Mouse (Mus musculus) hindbrain, embryonic 10.5 days (tissue): ENCODE results near the gene C1rb. TPM values are rescaled to one million over a fixed set of nuclear protein-coding genes. Genes with fewer than 3 reads are reported as not detected.
"Not testable (repeated sequence)": the region's sequence is repeated elsewhere in the genome, so short reads cannot be mapped to it uniquely, and the experiment has no call there.

ENCODE experiments used
- DNase-seq: peaks from one replicate; pipeline ENCODE4 v3.0.0-alpha.2; 2017; ENCODE audit warnings: low spot score
- H3K27ac ChIP-seq: fragments of 300-500 bp; sonication (generic); 2 replicates; pipeline ENCODE4 v1.5.1; 2016; ENCODE audit warnings: mild to moderate bottlenecking, moderate library complexity
- H3K27me3 ChIP-seq: fragments of 300-500 bp; sonication (generic); 2 replicates; pipeline ENCODE4 v1.6.1; 2016; ENCODE audit warnings: mild to moderate bottlenecking; ENCODE audit not compliant: poor library complexity, insufficient read depth, severe bottlenecking
- H3K36me3 ChIP-seq: fragments of 300-500 bp; sonication (generic); 2 replicates; pipeline ENCODE4 v1.6.1; 2016; ENCODE audit warnings: mild to moderate bottlenecking, moderate library complexity
- H3K4me1 ChIP-seq: fragments of 300-500 bp; sonication (generic); replicated peaks from 2 replicates; pipeline ENCODE4 v1.6.1; 2016; ENCODE audit warnings: mild to moderate bottlenecking
- H3K4me3 ChIP-seq: fragments of 300-500 bp; sonication (generic); 2 replicates; pipeline ENCODE4 v1.5.1; 2016; ENCODE audit warnings: mild to moderate bottlenecking, moderate library complexity
- H3K9me3 ChIP-seq: fragments of 300-500 bp; sonication (generic); 2 replicates; pipeline ENCODE4 v1.6.1; 2016; ENCODE audit warnings: mild to moderate bottlenecking, moderate library complexity
- WGBS: fragments of 180-500 bp; shearing (Covaris S2); methylation state at CpG from one replicate; pipeline ENCODE4 v1.1.7; 2016; 5-methylcytosine and 5-hydroxymethylcytosine counted together
- polyA plus RNA-seq: library from polyadenylated mRNA; unstranded; fragments of >200 nt; fragmentation: Nextera tagmentation; extraction: Ambion mirVana; gene quantifications from 2 replicates; pipeline ENCODE4 v1.2.1, GENCODE M21; 2016

The C1rb gene
- not detected in 2 replicates for polyA plus RNA-seq

- H3K9me3 ChIP-seq: no peaks in the 10 kb centered on the region
- H3K4me3 ChIP-seq: no peak within 1 kb of the TSS
- DNase-seq: peak; percentile 56
- no peaks in the 10 kb centered on the region for H3K36me3 ChIP-seq
- no peak within 1 kb of the TSS for H3K27ac ChIP-seq
- no peaks in the 10 kb centered on the region for H3K27me3 ChIP-seq
- no peaks in the 10 kb centered on the region for H3K4me1 ChIP-seq
- WGBS: 3% methylated on average over 8 of the region's 8 CpGs
These were observed at the start of gene C1rb for GRCm38 (mm10) chr6:124570026-124570425. Gene C1rb, plus strand, starts transcription at chr6:124570294.

GRCm38 (mm10) chr6:124522082-124522481 lies 48.0 kb upstream of the C1rb start:
- WGBS: 74% methylated on average over 7 of the region's 7 CpGs
- H3K27me3 ChIP-seq, DNase-seq, H3K4me1 ChIP-seq, H3K27ac ChIP-seq, H3K9me3 ChIP-seq, H3K4me3 ChIP-seq, H3K36me3 ChIP-seq: not testable (repeated sequence)

GRCm38 (mm10) chr6:124527881-124528280 lies 42.2 kb upstream of the C1rb start:
- WGBS: 85% methylated on average over 3 of the region's 3 CpGs
- H3K4me1 ChIP-seq: no peaks in the 10 kb centered on the region
- no peaks in the 10 kb centered on the region for H3K9me3 ChIP-seq
- no peak for DNase-seq
- no peaks in the 10 kb centered on the region for H3K27me3 ChIP-seq
- H3K36me3 ChIP-seq: no peaks in the 10 kb centered on the region
- no peak overlapping the region for H3K4me3 ChIP-seq
- no peak overlapping the region for H3K27ac ChIP-seq

- no peaks in the 10 kb centered on the region for H3K36me3 ChIP-seq
- no peaks in the 10 kb centered on the region for H3K27me3 ChIP-seq
- H3K4me3 ChIP-seq: no peak overlapping the region
- no peak overlapping the region for H3K27ac ChIP-seq
- H3K4me1 ChIP-seq: no peaks in the 10 kb centered on the region
- 86% methylated on average over 8 of the region's 8 CpGs for WGBS
- H3K9me3 ChIP-seq: no peaks in the 10 kb centered on the region
- no peak for DNase-seq
These were observed 39.0 kb upstream of the C1rb start for GRCm38 (mm10) chr6:124531077-124531476.

- H3K27me3 ChIP-seq, H3K4me3 ChIP-seq, H3K27ac ChIP-seq, H3K36me3 ChIP-seq, H3K9me3 ChIP-seq, DNase-seq, H3K4me1 ChIP-seq: not testable (repeated sequence)
- WGBS: 84% methylated on average over 8 of the region's 8 CpGs
These were observed 33.8 kb upstream of the C1rb start for GRCm38 (mm10) chr6:124536125-124536829.

- H3K27me3 ChIP-seq, H3K36me3 ChIP-seq, DNase-seq, H3K27ac ChIP-seq, H3K4me3 ChIP-seq, H3K4me1 ChIP-seq, H3K9me3 ChIP-seq: not testable (repeated sequence)
- WGBS: 84% methylated on average over 2 of the region's 2 CpGs
These were observed 28.9 kb upstream of the C1rb start for GRCm38 (mm10) chr6:124541176-124541575.

GRCm38 (mm10) chr6:124542284-124542683 lies 27.8 kb upstream of the C1rb start, which contains the start of gene C1s1:
Gene C1s1, minus strand, starts transcription at chr6:124542359.
- not testable (repeated sequence) for H3K9me3 ChIP-seq, H3K4me1 ChIP-seq, H3K27me3 ChIP-seq, H3K4me3 ChIP-seq, H3K36me3 ChIP-seq, H3K27ac ChIP-seq
- DNase-seq: peak; percentile 24
- WGBS: 0% methylated on average over 1 of the region's 1 CpGs

- no peak for DNase-seq
- WGBS: 89% methylated on average over 6 of the region's 6 CpGs
- no peaks in the 10 kb centered on the region for H3K27me3 ChIP-seq
These were observed 25.6 kb upstream of the C1rb start for GRCm38 (mm10) chr6:124544466-124544865.

GRCm38 (mm10) chr6:124545425-124545824 lies 24.7 kb upstream of the C1rb start:
- Histone ChIP-seq H3K4me1 (no peaks in the 10 kb centered on the region), H3K9me3 (no peaks in the 10 kb centered on the region; the same call in 1 of the 2 replicates), H3K4me3 (no peak overlapping the region), H3K36me3 (no peaks in the 10 kb centered on the region), H3K27me3 (no peaks in the 10 kb centered on the region), H3K27ac (no peak overlapping the region)
- 83% methylated on average over 2 of the region's 2 CpGs for WGBS
- no peak for DNase-seq

More at GRCm38 (mm10) chr6:124544466-124544865, 25.6 kb upstream of the C1rb start:
- H3K27ac ChIP-seq: no peak overlapping the region
- H3K4me3 ChIP-seq: no peak overlapping the region
- H3K4me1 ChIP-seq: no peaks in the 10 kb centered on the region
- no peaks in the 10 kb centered on the region for H3K9me3 ChIP-seq
- H3K36me3 ChIP-seq: no peaks in the 10 kb centered on the region

- 92% methylated on average over 3 of the region's 3 CpGs for WGBS
These were observed 22.1 kb upstream of the C1rb start for GRCm38 (mm10) chr6:124547979-124548378.

GRCm38 (mm10) chr6:124549023-124549550 lies 21.0 kb upstream of the C1rb start:
- H3K27me3 ChIP-seq: no peaks in the 10 kb centered on the region
- WGBS: 88% methylated on average over 3 of the region's 3 CpGs
- H3K36me3 ChIP-seq: no peaks in the 10 kb centered on the region
- peaks cover 6% of the 10 kb centered on the region for H3K9me3 ChIP-seq
- no peak for DNase-seq
- H3K4me1 ChIP-seq: no peaks in the 10 kb centered on the region
- H3K27ac ChIP-seq: no peak overlapping the region
- no peak overlapping the region for H3K4me3 ChIP-seq

More at GRCm38 (mm10) chr6:124547979-124548378, 22.1 kb upstream of the C1rb start:
- H3K27ac ChIP-seq, H3K4me1 ChIP-seq, H3K4me3 ChIP-seq, H3K9me3 ChIP-seq, H3K36me3 ChIP-seq, H3K27me3 ChIP-seq, DNase-seq: not testable (repeated sequence)

GRCm38 (mm10) chr6:124552766-124553165 lies 17.3 kb upstream of the C1rb start:
- no peak overlapping the region for H3K4me3 ChIP-seq
- H3K4me1 ChIP-seq: no peaks in the 10 kb centered on the region
- DNase-seq: no peak
- WGBS: 70% methylated on average over 22 of the region's 22 CpGs
- no peaks in the 10 kb centered on the region for H3K36me3 ChIP-seq
- H3K9me3 ChIP-seq: peaks cover 6% of the 10 kb centered on the region
- no peaks in the 10 kb centered on the region for H3K27me3 ChIP-seq
- no peak overlapping the region for H3K27ac ChIP-seq

- DNase-seq, H3K27me3 ChIP-seq, H3K36me3 ChIP-seq, H3K4me1 ChIP-seq, H3K4me3 ChIP-seq, H3K27ac ChIP-seq: not testable (repeated sequence)
- WGBS: 87% methylated on average over 2 of the region's 2 CpGs
- H3K9me3 ChIP-seq: peaks cover 10% of the 10 kb centered on the region
These were observed 14.1 kb upstream of the C1rb start for GRCm38 (mm10) chr6:124555956-124556355.
